Mouse (Mus musculus): ENCODE measurements around the gene Zdhhc17.

Gene Zdhhc17

DNA sequence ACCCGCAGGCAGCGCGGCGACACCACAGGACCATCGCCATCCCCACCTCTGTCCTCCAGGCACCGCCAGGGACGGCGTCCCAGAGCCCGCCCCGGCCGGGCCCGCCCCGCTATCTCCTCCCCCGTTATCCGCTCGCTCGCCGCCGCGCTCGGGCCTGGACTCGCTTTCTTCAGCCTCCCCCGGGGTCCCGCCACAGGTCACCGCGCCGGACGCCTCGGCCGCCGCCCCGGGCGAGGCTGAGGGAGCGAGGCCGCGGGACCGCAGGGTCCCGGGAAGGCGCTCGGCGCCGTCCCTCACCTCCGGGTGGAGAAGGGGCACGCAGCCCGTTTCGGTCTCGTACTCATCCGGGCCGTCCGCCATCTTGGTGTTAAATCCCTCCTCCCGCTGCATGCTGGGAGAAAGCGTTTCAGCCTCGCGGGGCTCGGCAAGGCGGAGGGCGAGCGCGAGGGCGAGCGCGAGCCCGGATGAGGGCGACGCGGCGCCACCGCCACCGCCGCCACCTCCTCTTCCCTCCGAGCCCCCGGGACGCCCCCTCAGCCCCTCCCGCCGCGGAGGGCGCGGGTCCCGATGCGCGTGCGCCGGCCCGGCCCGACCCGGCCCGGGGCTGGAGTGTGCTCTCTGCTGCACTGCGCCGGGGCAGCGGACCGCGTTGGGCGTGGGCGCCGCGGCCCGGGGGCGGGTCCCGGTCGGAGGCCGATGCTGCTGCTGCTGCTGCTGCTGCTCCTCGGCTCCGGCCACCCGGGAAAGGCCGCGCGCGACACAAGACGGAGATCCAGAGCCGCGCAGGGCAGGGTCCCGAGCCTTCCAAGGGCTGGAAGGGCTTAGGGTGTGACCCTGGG lies at the start of gene Zdhhc17:
Gene Zdhhc17 (minus strand): TSS at position 500 of the 839 bp plus-strand sequence.
- CTCF ChIA-PET: interaction anchor here in 1 of 4 experiments (0.7 kb wide), 1 partner anchor 24 kb away, joined by 3 read pairs; no protein-coding TSS in a partner anchor

DNA sequence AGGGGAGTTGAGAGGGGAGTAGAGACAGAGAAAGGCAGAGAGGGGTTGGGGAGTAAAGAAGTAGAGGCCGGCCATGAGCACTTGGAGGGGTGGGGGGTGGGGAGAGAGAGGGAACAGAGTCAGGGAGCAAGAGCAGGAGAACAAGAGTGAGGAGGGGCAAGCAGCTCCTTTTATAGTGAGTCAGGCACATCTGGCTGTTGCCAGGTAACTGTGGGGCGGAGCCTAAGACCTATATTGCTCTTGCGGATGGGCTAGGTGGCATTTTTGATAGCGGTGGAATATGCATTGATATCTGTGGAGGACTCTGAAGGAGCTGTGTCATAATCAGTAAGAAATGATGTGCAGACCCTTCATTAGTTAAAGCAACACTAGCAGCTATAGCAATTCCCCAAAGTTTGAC lies 45.8 kb upstream of the Zdhhc17 start:
- ChIA-PET CTCF (interaction anchor here in 1 of 4 experiments (0.6 to 1.5 kb wide), 2 partner anchors 129 to 295 kb away, joined by 3 to 4 read pairs; no protein-coding TSS in a partner anchor), POLR2A (interaction anchor here in 1 of 4 experiments (0.7 kb wide), 1 partner anchor 64 kb away, joined by 3 read pairs; no protein-coding TSS in a partner anchor)

More for the DNA sequence above, at the start of gene Zdhhc17:
- POLR2A ChIA-PET: interaction anchor here in 3 of 4 experiments (0.6 to 1.8 kb wide), 24 partner anchors 11 to 487 kb away, joined by 3 to 8 read pairs (median 4); partner anchors contain the start of gene Csrp2 (in 1 of the 3)

DNA sequence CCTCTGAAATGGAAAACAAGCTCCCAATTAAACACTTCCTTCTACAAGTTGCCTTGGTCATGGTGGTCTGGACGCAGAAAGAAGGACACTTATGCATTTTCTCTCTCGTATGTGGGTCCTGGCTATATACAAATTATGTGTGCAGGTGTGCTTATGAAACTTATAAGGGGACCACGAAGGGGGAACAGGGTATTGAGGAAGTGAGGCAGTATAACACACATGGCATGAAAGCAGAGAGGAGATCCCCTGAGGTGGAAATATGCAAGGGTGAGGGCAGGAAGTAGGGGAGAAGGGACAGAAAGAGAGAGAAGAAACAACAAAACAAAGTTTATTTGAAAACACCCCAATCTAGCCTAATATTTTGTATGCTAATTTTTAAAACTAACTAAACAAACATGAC lies 41.7 kb upstream of the Zdhhc17 start:
- ChIA-PET CTCF (no interaction called here), POLR2A (interaction anchor here in 1 of 4 experiments (0.6 kb wide), 1 partner anchor 95 kb away, joined by 3 read pairs; no protein-coding TSS in a partner anchor)

DNA sequence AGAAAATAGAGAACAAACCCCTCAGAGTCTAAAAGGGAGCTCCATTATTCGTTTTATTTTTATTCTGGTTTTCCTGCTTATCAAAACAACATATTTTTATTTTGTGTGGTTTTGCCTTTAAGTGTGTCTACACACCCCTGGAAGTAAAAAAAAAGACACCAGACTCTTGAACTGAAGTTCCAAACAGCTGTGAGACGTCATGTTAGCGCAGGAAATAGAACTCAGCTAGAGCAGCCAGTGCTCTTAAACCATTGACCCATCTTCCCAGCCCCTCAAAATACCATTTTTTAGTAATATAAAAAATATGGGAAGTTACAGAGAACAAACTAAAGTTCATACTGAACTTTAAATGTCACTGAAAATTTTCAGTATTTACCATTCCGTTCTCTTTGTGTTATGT lies 40.6 kb upstream of the Zdhhc17 start:
- ChIA-PET CTCF (no interaction called here), POLR2A (interaction anchor here in 2 of 4 experiments (0.6 kb wide), 3 partner anchors 8 to 221 kb away, joined by 3 to 8 read pairs (median 4); no protein-coding TSS in a partner anchor)

DNA sequence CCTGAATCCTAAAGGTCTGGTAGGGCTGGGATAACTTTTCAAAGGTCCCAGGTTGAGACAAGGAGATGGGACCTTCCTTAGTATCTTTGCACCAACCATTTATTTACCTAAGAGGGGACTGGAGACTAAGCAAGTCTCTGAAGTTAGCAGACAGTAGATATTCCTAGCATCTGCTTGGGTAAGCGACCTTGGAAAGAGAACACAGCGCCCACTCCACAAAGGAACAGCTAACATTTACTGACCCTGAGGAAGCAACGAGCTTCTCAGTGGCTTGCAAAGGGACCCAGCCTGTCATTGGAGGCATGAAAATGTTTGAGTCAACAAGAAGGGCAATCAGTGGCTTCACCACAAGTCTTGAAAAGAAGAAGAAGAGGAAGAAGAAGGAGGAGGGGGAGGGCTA lies 40.1 kb upstream of the Zdhhc17 start:
- POLR2A ChIA-PET: interaction anchor here in 1 of 4 experiments (0.6 kb wide), 1 partner anchor 8 kb away, joined by 4 read pairs; no protein-coding TSS in a partner anchor

DNA sequence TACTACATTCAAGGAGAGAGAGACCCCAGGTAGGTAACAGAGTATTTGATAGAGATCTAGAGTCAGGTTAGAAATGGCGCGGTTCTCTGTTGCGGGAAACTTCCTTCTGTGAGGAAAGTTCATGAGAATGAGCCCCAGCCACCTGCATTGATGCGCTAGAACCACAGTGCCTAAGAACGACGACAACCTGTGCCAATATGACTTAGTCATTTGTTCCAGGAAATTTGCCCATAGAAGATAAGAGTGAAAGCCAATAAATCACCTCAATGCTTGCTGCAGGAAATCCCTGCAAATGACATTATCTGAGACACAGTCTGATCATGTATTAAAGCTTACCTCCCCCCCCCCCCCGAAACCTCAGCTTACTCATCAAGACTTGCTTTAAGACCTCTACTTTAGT lies 38.0 kb upstream of the Zdhhc17 start:
- ChIA-PET POLR2A (interaction anchor here in 1 of 4 experiments (0.6 kb wide), 1 partner anchor 288 kb away, joined by 3 read pairs; no protein-coding TSS in a partner anchor), CTCF (interaction anchor here in 1 of 4 experiments (0.7 kb wide), 1 partner anchor 59 kb away, joined by 4 read pairs; no protein-coding TSS in a partner anchor)

More for the DNA sequence above, 40.1 kb upstream of the Zdhhc17 start:
- CTCF ChIA-PET: interaction anchor here in 1 of 4 experiments (0.6 kb wide), 1 partner anchor 42 kb away, joined by 3 read pairs; no protein-coding TSS in a partner anchor

DNA sequence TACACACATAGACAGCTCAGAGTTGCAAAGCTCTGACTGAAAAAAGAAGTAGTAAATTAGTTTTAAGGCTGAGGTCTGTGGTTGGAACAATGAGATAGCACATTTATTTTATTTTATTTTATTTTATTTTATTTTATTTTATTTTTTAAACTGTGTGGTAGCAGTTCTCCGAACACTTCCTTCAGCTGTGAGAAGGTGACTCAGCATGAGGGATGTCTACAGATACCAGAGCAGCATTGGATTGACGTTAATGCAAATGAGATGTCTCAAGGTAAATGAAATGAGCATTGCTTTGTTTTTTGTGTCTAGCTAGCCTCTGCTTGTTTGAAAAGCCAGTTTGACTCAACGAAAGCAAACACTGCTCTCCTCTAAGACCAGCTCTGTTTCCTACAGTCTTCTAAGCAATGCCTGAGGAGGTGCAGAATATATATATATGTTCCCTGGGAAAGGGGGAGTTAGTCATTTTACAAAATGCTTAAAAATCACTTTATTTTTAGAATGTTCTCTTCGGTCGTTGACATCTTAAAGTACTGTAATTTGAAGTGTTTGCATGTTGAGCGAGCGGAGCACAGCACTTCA lies 30.2 kb upstream of the Zdhhc17 start:
- POLR2A ChIA-PET: no interaction called here
- CTCF ChIA-PET: no interaction called here

DNA sequence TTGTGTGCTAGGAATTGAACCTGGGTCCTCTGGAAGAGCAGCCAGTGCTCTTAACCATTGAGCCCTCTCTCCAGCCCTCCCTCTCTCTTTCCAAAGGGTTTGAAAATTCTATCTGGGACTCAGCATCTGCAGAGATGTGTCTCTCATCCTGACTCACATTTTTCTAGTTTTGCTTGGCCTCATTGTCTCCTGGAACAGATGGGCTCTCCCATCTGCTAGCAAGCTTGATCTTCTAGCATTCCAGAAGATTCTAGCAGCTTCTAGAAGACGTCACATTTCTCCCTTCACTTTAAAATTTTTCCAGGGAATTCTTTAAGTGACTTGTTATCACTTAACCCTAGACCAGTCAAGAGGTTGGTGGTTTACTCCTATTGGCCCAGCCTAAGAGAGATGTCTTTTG lies 26.9 kb upstream of the Zdhhc17 start:
- ChIA-PET CTCF (no interaction called here), POLR2A (no interaction called here)

DNA sequence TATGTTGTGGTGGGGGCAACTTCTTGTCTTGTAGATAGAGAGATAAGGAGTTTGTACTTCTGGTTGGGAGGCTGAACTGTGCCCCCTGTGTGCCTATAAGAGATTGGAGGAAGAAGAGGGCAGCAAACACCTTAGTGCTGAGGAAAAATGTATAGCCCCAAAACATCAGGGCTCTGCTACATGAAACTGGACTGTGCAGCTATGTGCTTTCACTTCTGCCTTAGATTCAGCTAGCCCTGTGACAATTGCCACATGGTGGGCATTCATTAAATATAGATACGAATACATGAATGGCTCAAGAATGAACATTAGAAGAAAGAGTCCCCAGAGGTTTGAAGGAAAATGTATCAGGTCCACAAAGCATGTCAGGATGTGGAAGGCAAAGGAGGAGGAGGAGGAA lies 25.2 kb upstream of the Zdhhc17 start:
- ChIA-PET CTCF (no interaction called here), POLR2A (no interaction called here)

DNA sequence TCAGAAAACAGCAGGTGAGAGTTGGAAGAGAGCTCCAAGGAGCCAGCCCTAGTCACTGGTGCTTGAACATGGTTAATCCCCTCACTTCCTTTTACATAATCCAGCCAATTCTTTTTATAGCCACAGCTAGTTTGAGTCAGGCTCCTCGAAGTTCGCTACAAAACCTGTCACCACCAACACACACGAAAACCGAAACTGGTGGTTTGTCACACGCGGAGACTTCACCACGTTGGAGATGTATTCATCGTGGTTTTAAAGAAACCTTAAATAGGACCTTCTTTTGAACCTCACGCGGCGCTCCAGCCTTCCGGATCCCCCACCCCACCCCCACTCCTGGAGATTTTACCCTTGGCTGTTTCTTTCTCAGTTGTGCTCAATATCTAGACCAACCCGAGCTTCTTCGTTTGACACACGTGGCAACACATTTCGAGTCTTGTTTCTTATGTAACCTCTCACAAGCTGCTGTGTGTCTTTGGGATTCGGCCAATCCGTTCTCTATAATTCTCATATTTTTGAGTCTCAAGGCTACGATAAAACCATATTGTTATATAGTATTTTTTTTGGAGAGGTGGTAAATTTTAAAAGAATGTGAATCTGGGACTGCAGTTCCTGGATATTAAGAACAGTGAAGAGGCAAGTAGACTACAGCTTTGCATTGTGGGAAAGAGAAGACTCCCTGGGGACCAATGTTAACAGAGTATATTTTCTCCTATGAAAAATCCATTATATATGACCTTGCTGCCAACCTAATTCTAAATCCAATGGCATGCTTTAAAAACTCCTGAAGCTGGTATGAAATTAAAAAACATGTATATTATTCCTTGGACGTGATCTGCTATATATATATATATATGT lies 21.8 kb upstream of the Zdhhc17 start:
- ChIA-PET POLR2A (no interaction called here), CTCF (no interaction called here)

DNA sequence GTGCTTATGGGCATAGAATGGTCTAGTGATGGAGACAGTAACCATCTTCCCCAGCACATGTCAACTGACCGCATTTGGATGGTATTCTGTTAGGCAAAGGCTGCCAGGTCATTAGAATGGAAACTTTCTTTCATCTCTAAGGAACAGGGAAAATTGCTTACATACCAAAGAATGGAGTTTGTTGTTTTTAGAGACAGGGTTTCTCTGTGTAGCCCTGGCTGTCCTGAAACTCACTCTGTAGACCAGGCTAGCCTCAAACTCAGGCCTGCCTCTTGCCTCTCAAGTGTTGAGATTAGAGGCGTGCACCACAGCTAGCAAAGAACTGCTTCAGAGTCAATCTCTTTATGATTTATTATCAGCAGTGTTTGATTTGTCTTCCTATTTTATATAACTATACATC lies 20.9 kb upstream of the Zdhhc17 start:
- ChIA-PET POLR2A (no interaction called here), CTCF (no interaction called here)

DNA sequence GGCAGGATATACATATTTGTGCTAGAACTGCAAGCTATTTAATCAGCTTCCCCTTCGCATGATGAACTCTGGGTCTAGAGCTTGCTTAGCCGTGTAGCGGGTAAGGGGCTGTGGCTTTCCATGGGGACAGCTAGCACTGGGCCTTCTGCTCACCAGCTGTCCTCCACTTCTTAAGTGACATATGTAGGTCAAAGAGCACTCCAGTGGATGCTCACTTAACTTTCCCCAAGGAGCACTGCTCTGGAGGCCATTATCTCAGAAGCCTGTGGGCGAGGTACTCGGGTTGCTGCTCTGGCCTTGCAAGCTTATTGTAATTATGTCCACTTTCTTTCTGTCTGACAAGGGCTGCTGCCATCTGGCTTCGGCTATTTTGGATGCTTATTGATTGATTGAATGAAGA lies 16.2 kb upstream of the Zdhhc17 start:
- CTCF ChIA-PET: no interaction called here
- POLR2A ChIA-PET: no interaction called here

DNA sequence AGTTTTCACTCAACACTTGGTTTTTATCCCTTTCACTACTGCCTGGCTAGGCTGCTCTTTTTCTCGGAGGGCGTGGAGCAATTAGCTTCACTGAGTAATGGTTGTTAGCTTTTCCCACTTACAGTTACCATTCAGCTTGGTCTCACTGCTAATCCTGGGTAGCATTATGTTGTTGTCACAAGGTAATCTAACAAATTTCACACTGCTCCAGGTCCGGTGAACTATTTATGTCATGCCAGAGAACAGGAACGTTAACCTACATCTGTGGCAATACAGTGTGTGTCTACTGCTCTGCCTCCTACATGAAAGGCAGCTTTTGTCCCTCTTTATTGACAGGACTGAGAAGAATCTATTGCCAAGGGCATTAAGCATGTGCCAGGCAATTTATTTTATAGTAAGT lies 14.8 kb upstream of the Zdhhc17 start:
- ChIA-PET CTCF (no interaction called here), POLR2A (no interaction called here)

DNA sequence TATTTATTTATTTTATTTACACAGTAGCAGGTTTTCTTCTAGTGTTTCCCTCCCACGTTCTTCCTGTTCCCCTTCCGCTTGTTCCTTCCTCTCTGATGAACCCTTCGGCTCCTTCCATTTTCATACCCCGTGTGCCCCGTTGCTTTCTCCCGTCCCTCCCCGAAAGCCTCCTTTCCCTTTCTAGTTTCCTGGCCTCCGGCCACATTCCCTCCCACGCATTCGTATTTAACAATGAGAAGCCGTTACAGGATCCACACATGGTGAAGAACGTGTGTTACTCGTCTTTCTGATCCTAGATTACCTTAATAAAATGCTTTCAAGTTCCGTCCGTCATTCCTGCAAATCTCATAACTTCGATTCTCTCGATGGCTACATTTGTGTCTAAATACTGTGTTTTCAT lies 4.5 kb upstream of the Zdhhc17 start:
- POLR2A ChIA-PET: no interaction called here
- CTCF ChIA-PET: no interaction called here

DNA sequence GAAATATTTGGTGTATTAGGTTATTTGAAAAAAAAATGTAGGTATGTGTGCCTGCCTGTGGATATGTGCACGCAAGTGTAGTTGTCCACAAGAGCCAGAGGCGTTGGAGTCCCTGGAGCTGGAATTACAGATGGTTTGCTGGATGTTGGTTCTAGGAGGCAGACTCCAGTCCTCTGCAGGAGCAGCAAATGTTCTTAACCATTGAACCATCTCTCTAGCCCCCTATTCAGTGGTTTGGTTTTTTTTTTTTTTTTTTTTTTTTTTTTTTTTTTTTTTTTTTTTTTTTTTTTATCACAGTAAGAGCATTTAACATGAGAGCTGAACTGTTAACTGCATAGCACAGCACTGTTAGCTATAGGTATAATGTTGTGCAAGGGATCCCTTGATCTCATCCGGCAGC lies 3.3 kb upstream of the Zdhhc17 start:
- ChIA-PET CTCF (interaction anchor here in 1 of 4 experiments (0.6 kb wide), 1 partner anchor 1041 kb away, joined by 4 read pairs; no protein-coding TSS in a partner anchor), POLR2A (interaction anchor here in 2 of 4 experiments (0.6 to 1.5 kb wide), 2 partner anchors 21 to 152 kb away, joined by 3 read pairs; no protein-coding TSS in a partner anchor)

DNA sequence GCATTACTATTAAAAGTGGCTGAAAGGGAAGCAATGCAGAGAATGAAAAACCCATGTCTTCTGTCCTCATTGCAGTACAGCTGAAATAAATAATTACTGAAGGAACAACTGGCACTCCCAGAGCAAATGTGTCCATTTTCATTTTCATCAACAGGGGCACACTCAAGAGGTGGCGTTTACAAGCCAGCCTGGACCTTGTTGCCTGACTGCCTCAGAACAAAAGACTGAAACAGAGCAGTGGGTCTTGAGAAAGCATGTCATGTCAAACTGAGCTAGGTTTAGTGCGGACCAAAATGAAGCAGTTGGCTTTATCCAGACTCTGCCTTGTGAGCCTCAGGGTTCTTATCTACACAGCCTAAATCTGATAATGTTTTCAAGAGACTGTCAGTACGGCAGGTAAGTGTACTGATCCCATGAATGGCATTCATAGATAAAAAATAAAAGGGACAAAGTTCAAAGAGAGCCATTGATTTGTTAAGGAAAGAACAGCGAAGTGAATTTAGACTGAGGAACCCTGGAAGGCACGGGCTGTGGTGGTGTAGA lies 2.6 kb upstream of the Zdhhc17 start:
- ChIA-PET CTCF (no interaction called here), POLR2A (interaction anchor here in 1 of 4 experiments (1.5 kb wide), 1 partner anchor 21 kb away, joined by 3 read pairs; no protein-coding TSS in a partner anchor)

DNA sequence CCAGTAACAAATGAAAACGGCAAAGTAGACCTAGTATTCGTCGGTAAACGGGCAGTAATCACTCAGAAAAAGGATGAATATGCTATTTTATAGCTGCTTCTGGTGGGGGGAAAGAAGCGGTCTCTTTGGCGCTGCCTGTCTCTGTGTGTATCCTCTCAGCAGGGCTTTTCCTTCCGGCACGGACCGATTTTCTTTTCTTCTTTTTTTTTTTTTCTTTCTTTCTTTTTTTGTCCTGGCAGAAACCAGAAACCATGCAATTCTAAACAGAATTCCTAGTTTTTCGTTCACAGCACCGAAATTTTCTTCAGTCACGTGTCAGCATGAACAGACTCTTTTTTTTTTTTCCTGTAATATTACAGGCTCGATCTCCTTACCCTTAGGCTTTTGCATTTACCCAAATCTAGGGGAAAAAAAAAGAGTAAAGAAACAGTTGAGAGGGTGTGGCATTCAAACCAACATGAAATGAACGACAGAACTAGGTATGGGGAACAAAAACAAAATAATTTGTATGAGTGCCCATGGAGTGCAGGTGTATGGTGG lies 1.4 kb upstream of the Zdhhc17 start:
- POLR2A ChIA-PET: interaction anchor here in 3 of 4 experiments (0.9 to 1.6 kb wide), 7 partner anchors 9 to 155 kb away, joined by 3 to 5 read pairs (median 3); partner anchors contain the start of gene Csrp2 (in 1 of the 3)
- CTCF ChIA-PET: interaction anchor here in 1 of 4 experiments (0.6 kb wide), 1 partner anchor 583 kb away, joined by 3 read pairs; no protein-coding TSS in a partner anchor

DNA sequence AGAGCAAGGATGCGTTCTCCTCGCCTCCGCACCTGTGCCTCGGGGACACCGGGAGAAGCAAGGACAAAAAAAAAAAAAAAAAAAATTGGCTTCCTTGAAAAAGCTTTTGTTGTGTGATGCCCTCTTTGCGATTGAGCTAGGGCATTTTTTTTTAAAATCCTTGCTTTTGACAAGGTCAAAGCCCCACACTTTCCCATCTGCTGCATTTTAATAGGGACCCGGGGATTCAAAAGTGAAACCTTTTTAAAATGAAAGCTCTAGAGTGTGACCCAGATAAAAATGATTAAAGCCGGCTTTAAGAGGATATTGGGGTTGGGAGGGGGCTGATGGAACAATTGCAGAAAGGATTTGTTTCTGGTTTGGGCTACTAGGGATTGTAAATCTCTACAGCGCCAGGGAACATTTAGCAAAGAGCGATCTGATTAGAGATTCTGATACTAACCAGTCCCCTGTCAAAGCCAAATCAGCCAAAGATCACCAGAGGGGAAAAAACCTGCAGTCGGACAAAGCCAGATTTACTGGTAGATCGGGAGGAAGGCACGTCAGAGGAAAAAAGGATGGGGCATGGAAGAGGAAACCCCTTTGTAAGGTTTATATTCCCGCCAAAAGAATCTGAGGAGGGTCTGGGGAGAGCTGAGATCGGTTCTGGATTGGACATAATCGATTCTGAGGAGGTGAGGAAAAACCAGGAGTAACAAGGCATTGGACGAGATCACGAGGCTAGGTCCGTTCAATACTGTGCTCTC lies 713 bp upstream of the Zdhhc17 start:
- CTCF ChIA-PET: interaction anchor here in 1 of 4 experiments (0.7 kb wide), 1 partner anchor 24 kb away, joined by 3 read pairs; no protein-coding TSS in a partner anchor

More for the DNA sequence above, 713 bp upstream of the Zdhhc17 start:
- POLR2A ChIA-PET: interaction anchor here (0.5 to 1.6 kb wide), 27 partner anchors 8 to 961 kb away, joined by 3 to 10 read pairs (median 4); partner anchors contain the start of gene Csrp2 (in 1 of the 4)
